Mouse (Mus musculus) forebrain, embryonic 12.5 days (tissue): ENCODE results near the gene Spg11. TPM values are rescaled to one million over a fixed set of nuclear protein-coding genes. Genes with fewer than 3 reads are reported as not detected.

Experiments used
- ATAC-seq: fragments of 200-750 bp; cut with Nextera tagmentation; 2 replicates; pipeline ENCODE4 v1.8.0; 2017; ENCODE audit warnings: moderate TSS enrichment; ENCODE audit not compliant: low FRiP score
- H3K27ac ChIP-seq: fragments of 300-500 bp; sonication (generic); 2 replicates; pipeline ENCODE4 v1.5.1; 2016; ENCODE audit warnings: mild to moderate bottlenecking
- H3K27me3 ChIP-seq: fragments of 300-500 bp; sonication (generic); 2 replicates; pipeline ENCODE4 v1.6.1; 2016; ENCODE audit warnings: mild to moderate bottlenecking
- H3K36me3 ChIP-seq: fragments of 300-500 bp; sonication (generic); replicated peaks from 2 replicates; pipeline ENCODE4 v1.6.1; 2016; ENCODE audit warnings: mild to moderate bottlenecking
- H3K4me1 ChIP-seq: fragments of 300-500 bp; sonication (generic); 2 replicates; pipeline ENCODE4 v1.6.1; 2016
- H3K4me2 ChIP-seq: fragments of 300-500 bp; sonication (generic); 2 replicates; pipeline ENCODE4 v1.6.1; 2016; ENCODE audit warnings: mild to moderate bottlenecking, moderate library complexity
- H3K4me3 ChIP-seq: fragments of 300-500 bp; sonication (generic); replicated peaks from 2 replicates; pipeline ENCODE4 v1.5.1; 2016; ENCODE audit warnings: mild to moderate bottlenecking
- H3K9ac ChIP-seq: fragments of 300-500 bp; sonication (generic); 2 replicates; pipeline ENCODE4 v1.6.1; 2016; ENCODE audit warnings: mild to moderate bottlenecking
- H3K9me3 ChIP-seq: fragments of 300-500 bp; sonication (generic); 2 replicates; pipeline ENCODE4 v1.6.1; 2016
- WGBS: fragments of 180-500 bp; shearing (Covaris S2); methylation state at CpG from one replicate; pipeline ENCODE4 v1.1.7; 2016; 5-methylcytosine and 5-hydroxymethylcytosine counted together
- polyA plus RNA-seq: library from polyadenylated mRNA; unstranded; fragments of >200 nt; fragmentation: Nextera tagmentation; extraction: Ambion mirVana; gene quantifications from 2 replicates; pipeline ENCODE4 v1.2.1, GENCODE M21; 2016

Spg11 gene
- polyA plus RNA-seq, 1 experiment from 2014 or later = 15.3 TPM

DNA sequence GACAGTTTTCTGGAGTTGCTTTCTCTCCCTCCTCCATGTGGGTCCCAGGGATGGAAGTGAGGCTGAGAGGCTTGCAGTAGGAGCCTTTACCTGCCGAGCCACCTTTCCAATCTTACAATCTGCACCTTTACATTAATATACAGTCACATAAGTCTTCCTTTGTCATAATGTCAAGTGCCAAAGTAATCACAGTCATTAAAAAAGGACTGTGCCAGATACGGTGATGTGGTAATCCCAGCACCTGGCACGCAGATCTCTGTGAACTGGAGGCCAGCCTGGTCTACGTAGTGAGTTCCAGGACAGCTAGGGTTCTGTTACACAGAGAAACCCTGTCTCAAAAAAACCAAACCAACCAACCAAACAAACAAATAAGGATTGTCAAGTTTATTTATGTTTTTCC lies 24.3 kb downstream of the Spg11 start:
- no peak overlapping the region for H3K27ac ChIP-seq
- no peaks in the 10 kb centered on the region for H3K4me1 ChIP-seq
- ATAC-seq = no peak
- no peak overlapping the region for H3K9ac ChIP-seq
- H3K4me2 ChIP-seq = no peak overlapping the region
- H3K36me3 ChIP-seq = peaks cover 86% of the 10 kb centered on the region
- 93% methylated on average over 4 of the region's 4 CpGs for WGBS
- no peaks in the 10 kb centered on the region for H3K9me3 ChIP-seq
- H3K27me3 ChIP-seq = no peaks in the 10 kb centered on the region
- no peak overlapping the region for H3K4me3 ChIP-seq

- Histone ChIP-seq H3K27ac (no peak overlapping the region), H3K4me2 (no peak overlapping the region), H3K4me1 (no peaks in the 10 kb centered on the region), H3K36me3 (peaks cover 84% of the 10 kb centered on the region), H3K27me3 (no peaks in the 10 kb centered on the region), H3K4me3 (no peak overlapping the region), H3K9ac (no peak overlapping the region), H3K9me3 (no peaks in the 10 kb centered on the region)
- ATAC-seq = no peak
- WGBS = 82% methylated on average over 4 of the region's 4 CpGs
These were observed 31.7 kb downstream of the Spg11 start for GRCm38 (mm10) chr2:122086446-122086845.

- H3K27ac ChIP-seq = no peak overlapping the region
- no peak for ATAC-seq
- peaks cover 77% of the 10 kb centered on the region for H3K36me3 ChIP-seq
- H3K4me2 ChIP-seq = no peak overlapping the region
- no peaks in the 10 kb centered on the region for H3K27me3 ChIP-seq
- H3K4me1 ChIP-seq = no peaks in the 10 kb centered on the region
- no peak overlapping the region for H3K4me3 ChIP-seq
- H3K9ac ChIP-seq = no peak overlapping the region
- WGBS = 57% methylated on average over 7 of the region's 7 CpGs
- H3K9me3 ChIP-seq = no peaks in the 10 kb centered on the region
These were observed 36.3 kb downstream of the Spg11 start for GRCm38 (mm10) chr2:122081728-122082456.

DNA sequence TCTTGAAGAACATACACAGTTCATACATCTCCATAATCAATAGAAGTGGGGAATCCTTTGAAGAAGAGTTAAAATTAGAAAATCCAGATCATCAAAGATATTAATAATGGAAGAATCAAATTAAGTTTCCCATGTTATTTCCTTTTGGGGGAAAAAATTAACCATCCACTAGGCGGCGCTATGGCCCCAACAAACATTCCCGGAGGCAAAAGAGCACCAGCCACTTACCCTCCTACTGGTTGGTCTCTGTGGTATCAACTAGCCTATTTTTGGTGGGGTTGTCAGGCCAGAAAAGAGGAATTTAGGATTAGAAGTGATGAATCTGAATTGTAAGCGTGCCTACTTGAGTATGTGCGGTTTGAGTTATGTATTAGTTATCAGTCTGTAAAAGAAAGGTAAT lies 48.3 kb downstream of the Spg11 start:
- H3K27me3 ChIP-seq = no peaks in the 10 kb centered on the region
- no peak overlapping the region for H3K27ac ChIP-seq
- peaks cover 56% of the 10 kb centered on the region for H3K36me3 ChIP-seq
- WGBS = 37% methylated on average over 5 of the region's 5 CpGs
- no peaks in the 10 kb centered on the region for H3K9me3 ChIP-seq
- H3K4me2 ChIP-seq = no peak overlapping the region
- no peak for ATAC-seq
- no peak overlapping the region for H3K9ac ChIP-seq
- no peak overlapping the region for H3K4me3 ChIP-seq
- H3K4me1 ChIP-seq = no peaks in the 10 kb centered on the region

DNA sequence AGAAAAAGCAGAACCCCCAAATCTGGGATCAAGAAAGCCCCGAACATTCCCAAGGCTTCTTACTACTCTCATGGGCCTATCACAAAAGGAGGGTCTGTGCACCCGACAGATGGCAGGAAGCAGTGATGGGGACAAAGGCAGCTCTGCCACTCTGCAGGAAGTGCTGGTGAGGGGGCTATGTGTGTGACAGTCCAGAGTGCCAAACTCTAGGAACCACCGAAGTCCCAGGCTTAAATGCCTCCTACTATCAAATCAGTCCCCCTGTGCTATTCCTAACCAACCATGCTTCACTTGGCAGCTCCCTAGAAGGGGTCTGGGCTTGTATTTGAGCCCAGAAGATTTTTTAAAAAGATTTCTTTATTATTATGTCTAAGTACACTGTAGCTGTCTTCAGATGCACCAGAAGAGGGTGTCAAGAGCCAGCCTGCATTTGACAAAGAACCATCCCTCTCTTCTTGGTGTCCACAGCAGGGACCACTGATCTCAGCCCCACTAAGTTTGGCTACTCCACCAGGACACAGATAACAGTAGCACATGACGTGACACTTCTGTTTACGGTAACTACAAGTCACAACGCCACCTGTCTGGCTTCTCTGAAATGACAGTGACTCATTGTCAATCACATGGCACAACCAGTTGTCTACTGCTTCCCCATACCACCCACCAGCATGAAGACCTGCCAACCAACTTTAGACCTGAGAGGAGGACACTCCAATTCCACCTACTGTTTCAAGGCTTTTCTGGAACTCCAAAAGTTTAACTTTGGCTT lies 48.9 kb downstream of the Spg11 start:
- no peaks in the 10 kb centered on the region for H3K9me3 ChIP-seq
- H3K4me2 ChIP-seq = no peak overlapping the region
- H3K4me1 ChIP-seq = no peaks in the 10 kb centered on the region
- H3K27me3 ChIP-seq = no peaks in the 10 kb centered on the region
- no peak overlapping the region for H3K27ac ChIP-seq
- no peak overlapping the region for H3K4me3 ChIP-seq
- H3K9ac ChIP-seq = no peak overlapping the region
- WGBS = 93% methylated on average over 6 of the region's 6 CpGs
- H3K36me3 ChIP-seq = peaks cover 56% of the 10 kb centered on the region
- no peak for ATAC-seq

DNA sequence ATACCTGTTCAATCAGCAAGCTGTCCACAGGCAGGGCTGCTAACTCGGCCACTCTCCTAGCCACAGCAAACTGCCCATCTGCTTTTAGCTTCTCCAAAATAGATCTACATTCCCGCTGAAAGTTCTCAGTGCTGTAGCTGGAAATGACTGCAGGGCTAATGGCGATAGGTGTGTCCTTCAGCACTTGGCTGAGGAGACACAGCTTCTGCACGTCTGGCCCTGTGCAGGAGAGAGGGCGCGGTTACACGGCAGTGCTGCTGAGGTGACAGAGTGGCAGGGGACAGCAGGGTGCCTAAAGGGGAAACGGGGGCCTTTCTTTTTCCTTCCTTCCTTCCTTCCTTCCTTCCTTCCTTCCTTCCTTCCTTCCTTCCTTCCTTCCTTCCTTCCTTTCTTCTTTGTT lies 51.9 kb downstream of the Spg11 start:
- H3K36me3 ChIP-seq = peaks cover 51% of the 10 kb centered on the region
- H3K4me2 ChIP-seq = no peak overlapping the region
- H3K9me3 ChIP-seq = no peaks in the 10 kb centered on the region
- H3K27me3 ChIP-seq = no peaks in the 10 kb centered on the region
- H3K4me3 ChIP-seq = no peak overlapping the region
- 88% methylated on average over 8 of the region's 8 CpGs for WGBS
- no peak for ATAC-seq
- no peak overlapping the region for H3K9ac ChIP-seq
- no peak overlapping the region for H3K27ac ChIP-seq
- no peaks in the 10 kb centered on the region for H3K4me1 ChIP-seq

DNA sequence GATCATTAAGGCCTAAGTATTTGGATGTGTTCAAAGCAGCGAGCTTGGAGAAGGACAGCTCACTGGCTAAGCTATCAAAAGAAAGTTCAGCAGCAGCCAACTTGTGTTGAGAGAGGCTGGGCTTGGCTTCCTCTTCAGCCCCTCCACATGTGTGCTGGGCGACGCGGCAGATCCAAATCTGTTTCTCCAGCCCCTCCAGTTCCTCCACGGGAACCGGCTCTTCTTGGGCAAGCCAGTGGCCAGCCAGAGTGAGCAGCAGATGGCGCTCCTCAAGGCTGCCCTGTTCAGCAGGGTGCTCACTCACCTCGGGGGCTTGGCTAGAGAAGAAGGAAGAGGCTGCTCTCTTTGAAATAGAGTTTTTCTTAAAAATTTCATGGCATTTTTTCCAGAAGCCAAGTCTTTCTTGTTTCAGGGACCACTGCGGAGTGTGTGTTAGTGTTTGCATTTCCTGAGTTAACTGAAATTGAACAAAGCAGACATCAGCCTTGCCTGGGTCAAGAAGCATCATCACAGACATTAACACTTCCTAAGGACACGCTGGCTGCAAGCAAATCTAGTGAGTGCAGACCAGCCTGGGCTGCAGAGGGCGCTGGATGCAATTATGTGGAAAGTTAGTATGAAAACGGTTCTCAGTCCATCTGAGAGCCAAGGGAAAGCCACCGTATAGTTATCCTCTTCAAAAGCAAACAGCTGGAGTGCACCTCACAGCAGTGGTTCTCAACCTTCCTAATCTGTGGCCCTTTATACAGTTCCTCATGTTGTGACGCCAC lies 52.8 kb downstream of the Spg11 start:
- Histone ChIP-seq H3K27ac (no peak overlapping the region), H3K9me3 (no peaks in the 10 kb centered on the region), H3K4me2 (no peak overlapping the region), H3K4me3 (no peak overlapping the region), H3K36me3 (peaks cover 47% of the 10 kb centered on the region), H3K27me3 (no peaks in the 10 kb centered on the region), H3K9ac (no peak overlapping the region), H3K4me1 (no peaks in the 10 kb centered on the region)
- WGBS = 55% methylated on average over 14 of the region's 14 CpGs
- ATAC-seq = no peak

DNA sequence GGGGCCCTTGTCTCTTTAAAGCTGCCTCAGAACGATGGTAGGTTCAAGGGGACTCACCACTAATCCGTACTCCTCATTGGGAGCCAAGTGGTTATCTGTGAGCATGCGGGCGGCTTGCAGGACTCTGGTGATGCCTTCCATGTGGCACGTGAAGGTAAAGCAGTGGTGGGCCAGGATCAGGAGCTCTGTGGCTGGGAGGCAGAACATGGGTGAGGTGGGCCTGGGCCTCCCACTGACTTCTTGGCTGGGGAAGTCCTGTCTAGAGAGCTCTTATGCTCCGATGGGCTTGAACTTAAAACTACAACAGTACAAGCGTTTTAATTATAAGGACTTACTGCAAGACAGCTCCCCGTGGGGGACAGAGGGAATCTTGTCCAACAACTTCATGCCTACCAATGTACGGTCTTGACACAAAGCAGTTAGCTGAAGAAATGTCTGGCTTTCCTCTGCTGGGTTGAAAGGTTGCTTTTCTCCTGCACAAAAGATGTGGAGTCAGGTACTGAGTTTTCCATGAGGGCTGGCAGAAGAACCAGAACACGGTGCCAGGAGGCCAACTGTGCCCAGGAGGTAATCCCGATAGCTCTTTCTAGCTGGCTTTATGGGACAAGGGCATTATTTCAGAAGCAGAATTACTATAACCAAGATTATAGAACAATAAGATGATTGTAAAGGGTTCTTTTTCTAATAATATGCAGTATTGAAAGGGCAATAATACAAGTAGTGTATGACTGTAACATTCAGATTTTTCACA lies 58.6 kb downstream of the Spg11 start:
- Histone ChIP-seq H3K4me2 (no peak overlapping the region), H3K27me3 (no peaks in the 10 kb centered on the region), H3K27ac (no peak overlapping the region), H3K4me1 (no peaks in the 10 kb centered on the region), H3K9me3 (no peaks in the 10 kb centered on the region), H3K36me3 (peaks cover 45% of the 10 kb centered on the region), H3K4me3 (no peak overlapping the region), H3K9ac (no peak overlapping the region; the same call in 1 of the 2 replicates)
- 89% methylated on average over 11 of the region's 11 CpGs for WGBS
- no peak for ATAC-seq

- Histone ChIP-seq H3K9ac (no peak overlapping the region), H3K36me3 (peaks cover 24% of the 10 kb centered on the region), H3K9me3 (no peaks in the 10 kb centered on the region), H3K4me2 (no peak overlapping the region), H3K27me3 (no peaks in the 10 kb centered on the region), H3K4me3 (no peak overlapping the region), H3K4me1 (no peaks in the 10 kb centered on the region), H3K27ac (no peak overlapping the region)
- no peak for ATAC-seq
These were observed 74.3 kb downstream of the Spg11 start for GRCm38 (mm10) chr2:122043926-122044325.

DNA sequence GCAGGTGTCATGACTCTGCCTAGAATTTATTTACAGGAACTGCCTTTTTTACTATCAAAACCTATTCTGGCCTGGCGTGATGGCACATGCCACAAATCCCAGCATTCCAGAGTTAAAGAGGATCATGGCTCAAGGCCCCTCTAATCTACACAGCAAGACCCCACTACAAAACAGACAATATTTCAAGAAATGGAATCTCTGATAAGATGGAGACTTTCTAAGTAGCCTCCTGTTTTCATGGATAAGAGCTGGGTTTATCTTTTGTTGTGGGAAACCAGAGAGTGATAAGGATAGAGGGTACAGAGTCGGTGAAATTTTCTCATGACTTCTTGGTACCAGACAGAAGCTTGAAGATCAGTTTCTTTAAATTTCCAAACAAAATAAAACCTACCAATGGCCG lies 82.1 kb downstream of the Spg11 start:
- Histone ChIP-seq H3K27ac (no peak overlapping the region), H3K36me3 (peaks cover 16% of the 10 kb centered on the region), H3K9me3 (no peaks in the 10 kb centered on the region), H3K4me3 (no peak overlapping the region), H3K4me1 (no peaks in the 10 kb centered on the region), H3K27me3 (no peaks in the 10 kb centered on the region), H3K4me2 (no peak overlapping the region), H3K9ac (no peak overlapping the region)
- WGBS = 93% methylated on average over 3 of the region's 3 CpGs
- no peak for ATAC-seq

- Histone ChIP-seq H3K4me3 (no peak overlapping the region), H3K9me3 (no peaks in the 10 kb centered on the region), H3K27ac (no peak overlapping the region), H3K4me2 (no peak overlapping the region), H3K27me3 (no peaks in the 10 kb centered on the region), H3K36me3 (peaks cover 6% of the 10 kb centered on the region), H3K9ac (no peak overlapping the region), H3K4me1 (peaks cover 11% of the 10 kb centered on the region; the same call in 1 of the 2 replicates)
- WGBS = 90% methylated on average over 5 of the region's 6 CpGs
- ATAC-seq = no peak
These were observed 86.2 kb downstream of the Spg11 start for GRCm38 (mm10) chr2:122031970-122032369.
